Mouse (Mus musculus): ENCODE data around the gene Slc46a3.

DNA sequence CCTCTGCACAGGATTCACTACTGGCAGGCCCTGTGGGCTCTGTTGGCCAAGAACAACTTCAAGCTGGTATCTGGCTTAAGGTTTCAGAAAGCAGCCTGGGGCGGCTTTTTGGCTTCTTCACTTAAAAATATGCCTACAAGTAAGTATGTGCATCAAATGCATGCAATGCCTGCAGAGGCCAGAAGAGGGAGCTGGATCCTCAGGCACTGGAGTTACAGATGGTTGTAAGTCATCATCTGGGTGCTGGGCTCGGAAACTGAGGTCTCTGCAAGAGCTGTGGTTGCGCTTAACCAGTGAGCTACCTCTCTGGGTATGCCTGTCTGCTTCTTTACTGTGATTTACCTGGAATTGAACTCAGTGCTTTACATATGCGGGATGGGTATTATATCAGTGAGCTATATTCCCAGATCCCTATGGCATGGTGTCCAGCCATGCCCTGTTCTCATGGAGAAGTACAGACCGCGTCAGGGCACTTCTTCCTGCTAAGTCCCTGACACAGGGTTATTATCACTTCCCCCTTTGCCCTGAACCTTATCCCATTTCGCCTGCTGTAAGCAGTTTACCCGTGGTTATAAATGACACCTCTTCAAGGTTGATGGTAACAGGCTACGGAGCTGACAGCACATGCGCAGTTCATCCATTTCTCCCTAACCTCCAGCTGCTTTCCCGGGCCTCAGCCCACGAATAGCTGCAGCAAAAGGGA is 16.3 kb upstream of the Slc46a3 start:
- TF ChIP-seq ZNF384 (IDR thresholded peaks at IDR 0.05; ENCODE audit: low read depth, low read length) (no peak), CHD2 (IDR thresholded peaks at IDR 0.05; ENCODE audit: low read depth, low read length) (no peak), MAFK (IDR thresholded peaks at IDR 0.05; ENCODE audit: insufficient read depth, low read depth, low read length) (no peak), HCFC1 (IDR thresholded peaks at IDR 0.05; ENCODE audit: borderline replicate concordance, insufficient read depth, low read length) (no peak)
